Mouse (Mus musculus): ENCODE measurements around the gene Zbed3. TPM values are rescaled to one million over a fixed set of nuclear protein-coding genes. Genes with fewer than 3 reads are reported as not detected.

Zbed3 gene
- polyA plus RNA-seq, 1 experiment = 9.9 TPM

DNA sequence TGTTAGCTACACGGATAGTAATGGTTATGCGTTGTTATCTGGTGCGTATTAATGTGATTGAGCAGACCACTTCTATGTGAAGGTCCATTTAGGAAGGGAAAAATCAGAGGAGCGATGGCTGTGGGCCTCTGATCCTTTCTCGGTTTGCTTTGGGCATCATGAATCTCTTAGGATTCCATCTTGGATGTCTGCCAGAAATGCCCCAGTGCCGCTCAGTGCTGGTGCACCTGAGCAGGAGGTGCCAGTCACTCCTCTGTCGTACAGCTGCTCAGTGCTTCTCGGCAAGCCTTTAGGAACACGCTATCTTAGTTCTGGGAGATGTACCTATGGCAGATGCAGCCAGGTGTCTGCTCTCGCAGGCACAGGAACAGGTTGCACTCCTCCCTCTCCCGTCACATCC lies 5.4 kb downstream of the Zbed3 start:
- Histone ChIP-seq H3K27ac (ENCODE audit: insufficient read depth, low read depth, low read length) (no peak overlapping the region), H3K4me3 (ENCODE audit: insufficient read depth, low read length) (no peak overlapping the region), H3K4me1 (ENCODE audit: control insufficient read depth, insufficient read depth, low read length) (peaks cover 8% of the 10 kb centered on the region)
- TF ChIP-seq CTCF (IDR thresholded peaks at IDR 0.05; ENCODE audit: low read depth, low read length) (no peak), POLR2A (IDR thresholded peaks at IDR 0.05; ENCODE audit: borderline replicate concordance, low read depth, low read length) (no peak)

- TF ChIP-seq POLR2A (IDR thresholded peaks at IDR 0.05; ENCODE audit: borderline replicate concordance, low read depth, low read length) (no peak), CTCF (IDR thresholded peaks at IDR 0.05; ENCODE audit: low read depth, low read length) (no peak)
- Histone ChIP-seq H3K4me1 (ENCODE audit: control insufficient read depth, insufficient read depth, low read length) (peaks cover 8% of the 10 kb centered on the region), H3K4me3 (ENCODE audit: insufficient read depth, low read length) (no peak overlapping the region)
Measured at GRCm38 (mm10) chr13:95330507-95330906, 7.1 kb downstream of the Zbed3 start.

GRCm38 (mm10) chr13:95332086-95332899 lies 8.9 kb downstream of the Zbed3 start:
- Histone ChIP-seq H3K4me3 (ENCODE audit: insufficient read depth, low read length) (no peak overlapping the region), H3K4me1 (ENCODE audit: control insufficient read depth, insufficient read depth, low read length) (no peaks in the 10 kb centered on the region; the same call in 1 of the 2 replicates)
- TF ChIP-seq CTCF (IDR thresholded peaks at IDR 0.05; ENCODE audit: low read depth, low read length) (no peak), POLR2A (IDR thresholded peaks at IDR 0.05; ENCODE audit: borderline replicate concordance, low read depth, low read length) (no peak)

More at GRCm38 (mm10) chr13:95330507-95330906, 7.1 kb downstream of the Zbed3 start:
- no peak overlapping the region for H3K27ac ChIP-seq (ENCODE audit: insufficient read depth, low read depth, low read length)

GRCm38 (mm10) chr13:95336122-95336677 lies 12.8 kb downstream of the Zbed3 start:
- no peaks in the 10 kb centered on the region for H3K4me1 ChIP-seq (ENCODE audit: control insufficient read depth, insufficient read depth, low read length)
- TF ChIP-seq CTCF (IDR thresholded peaks at IDR 0.05; ENCODE audit: low read depth, low read length) (no peak), POLR2A (IDR thresholded peaks at IDR 0.05; ENCODE audit: borderline replicate concordance, low read depth, low read length) (no peak)

More at GRCm38 (mm10) chr13:95332086-95332899, 8.9 kb downstream of the Zbed3 start:
- H3K27ac ChIP-seq (ENCODE audit: insufficient read depth, low read depth, low read length) = no peak overlapping the region

GRCm38 (mm10) chr13:95343470-95343869 lies 20.1 kb downstream of the Zbed3 start:
- TF ChIP-seq POLR2A (IDR thresholded peaks at IDR 0.05; ENCODE audit: borderline replicate concordance, low read depth, low read length) = no peak
- no peak for TF ChIP-seq CTCF (IDR thresholded peaks at IDR 0.05; ENCODE audit: low read depth, low read length)
- H3K4me1 ChIP-seq (ENCODE audit: control insufficient read depth, insufficient read depth, low read length) = no peaks in the 10 kb centered on the region
- H3K4me3 ChIP-seq (ENCODE audit: insufficient read depth, low read length) = no peak overlapping the region
- no peak overlapping the region for H3K27ac ChIP-seq (ENCODE audit: insufficient read depth, low read depth, low read length)

More at GRCm38 (mm10) chr13:95336122-95336677, 12.8 kb downstream of the Zbed3 start:
- Histone ChIP-seq H3K4me3 (ENCODE audit: insufficient read depth, low read length) (no peak overlapping the region), H3K27ac (ENCODE audit: insufficient read depth, low read depth, low read length) (no peak overlapping the region)

GRCm38 (mm10) chr13:95345869-95346268 lies 22.5 kb downstream of the Zbed3 start:
- Histone ChIP-seq H3K4me3 (ENCODE audit: insufficient read depth, low read length) (no peak overlapping the region), H3K4me1 (ENCODE audit: control insufficient read depth, insufficient read depth, low read length) (no peaks in the 10 kb centered on the region), H3K27ac (ENCODE audit: insufficient read depth, low read depth, low read length) (no peak overlapping the region)
- TF ChIP-seq CTCF (IDR thresholded peaks at IDR 0.05; ENCODE audit: low read depth, low read length) (no peak), POLR2A (IDR thresholded peaks at IDR 0.05; ENCODE audit: borderline replicate concordance, low read depth, low read length) (no peak)

DNA sequence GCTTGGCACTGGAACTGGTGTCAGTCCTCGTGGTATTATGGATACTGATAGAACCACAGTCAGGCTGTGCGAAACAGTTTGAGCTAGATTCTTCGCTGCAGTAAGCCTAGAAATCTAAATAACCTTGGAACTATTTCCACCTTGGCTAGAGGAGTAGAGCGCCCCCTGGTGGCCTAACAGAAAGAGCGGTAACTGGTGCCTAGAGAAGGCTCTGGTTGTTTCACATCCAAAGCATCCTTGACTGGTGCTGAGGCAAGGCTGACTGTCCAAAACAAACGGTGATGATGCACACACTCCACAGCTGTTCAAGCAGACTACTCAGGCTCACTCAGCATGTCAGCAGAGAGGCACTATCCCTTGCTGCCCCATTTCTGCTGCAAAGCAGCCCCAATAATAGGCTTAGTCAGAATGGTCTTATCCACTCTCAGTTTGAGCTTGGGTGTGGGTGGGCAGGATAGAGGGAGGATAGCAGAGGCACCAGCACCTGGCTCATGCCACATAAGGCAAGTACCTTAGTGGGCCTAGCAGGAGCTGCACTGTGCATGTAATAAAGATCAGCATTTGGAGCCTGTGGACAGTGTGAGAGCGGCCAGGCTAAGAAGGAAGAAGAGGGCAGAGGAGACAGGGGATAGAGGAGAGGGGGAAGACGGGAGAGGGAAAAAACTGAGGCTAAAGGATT lies 23.7 kb downstream of the Zbed3 start:
- Histone ChIP-seq H3K27ac (ENCODE audit: insufficient read depth, low read depth, low read length) (no peak overlapping the region), H3K4me1 (ENCODE audit: control insufficient read depth, insufficient read depth, low read length) (no peaks in the 10 kb centered on the region), H3K4me3 (ENCODE audit: insufficient read depth, low read length) (no peak overlapping the region)
- TF ChIP-seq CTCF (IDR thresholded peaks at IDR 0.05; ENCODE audit: low read depth, low read length) = peak; percentile 88
- no peak for TF ChIP-seq POLR2A (IDR thresholded peaks at IDR 0.05; ENCODE audit: borderline replicate concordance, low read depth, low read length)

GRCm38 (mm10) chr13:95348476-95348875 lies 25.1 kb downstream of the Zbed3 start:
- H3K4me1 ChIP-seq (ENCODE audit: control insufficient read depth, insufficient read depth, low read length) = no peaks in the 10 kb centered on the region
- no peak overlapping the region for H3K4me3 ChIP-seq (ENCODE audit: insufficient read depth, low read length)
- TF ChIP-seq POLR2A (IDR thresholded peaks at IDR 0.05; ENCODE audit: borderline replicate concordance, low read depth, low read length) = no peak
- no peak for TF ChIP-seq CTCF (IDR thresholded peaks at IDR 0.05; ENCODE audit: low read depth, low read length)
- H3K27ac ChIP-seq (ENCODE audit: insufficient read depth, low read depth, low read length) = no peak overlapping the region

- no peak for TF ChIP-seq POLR2A (IDR thresholded peaks at IDR 0.05; ENCODE audit: borderline replicate concordance, low read depth, low read length)
- TF ChIP-seq CTCF (IDR thresholded peaks at IDR 0.05; ENCODE audit: low read depth, low read length) = no peak
- Histone ChIP-seq H3K27ac (ENCODE audit: insufficient read depth, low read depth, low read length) (peak overlapping the region; percentile 51), H3K4me3 (ENCODE audit: insufficient read depth, low read length) (no peak overlapping the region), H3K4me1 (ENCODE audit: control insufficient read depth, insufficient read depth, low read length) (peaks cover 11% of the 10 kb centered on the region)
Measured at GRCm38 (mm10) chr13:95358223-95358622, 34.8 kb downstream of the Zbed3 start.

All from bone marrow macrophage, adult 2 months (primary cell).